Mouse (Mus musculus) ES-Bruce4 (cell line): ENCODE data around the gene Vbp1.

ENCODE experiments used
- CTCF ChIP-seq: IDR thresholded peaks from one replicate; pipeline ENCODE4 v1.8.1; 2011; ENCODE audit warnings: low read depth, low read length
- EP300 ChIP-seq: IDR thresholded peaks from 2 replicates; pipeline ENCODE4 v1.6.1; 2011; ENCODE audit warnings: low read depth, low read length; ENCODE audit not compliant: insufficient read depth
- POLR2A ChIP-seq: IDR thresholded peaks from one replicate; pipeline ENCODE4 v1.8.1; 2011; ENCODE audit warnings: low read length; ENCODE audit not compliant: insufficient read depth

GRCm38 (mm10) chrX:75514179-75514972 lies at the start of gene Vbp1:
- TF ChIP-seq CTCF, result no peak
- peak; percentile 59 for TF ChIP-seq POLR2A
- no peak for TF ChIP-seq EP300
